Mouse (Mus musculus) testis, adult 2 months (tissue): ENCODE results near the gene Pts. TPM values are rescaled to one million over a fixed set of nuclear protein-coding genes. Genes with fewer than 3 reads are reported as not detected.

Source experiments
- H3K27ac ChIP-seq: fragments of 200-500 bp; 2 replicates; pipeline ENCODE4 v1.5.1; 2012; ENCODE audit warnings: low read depth, low read length; ENCODE audit not compliant: control insufficient read depth, insufficient read depth
- H3K27me3 ChIP-seq: fragments of 200-500 bp; 2 replicates; pipeline ENCODE4 v1.6.1; 2012; ENCODE audit warnings: mild to moderate bottlenecking, low read length, moderate library complexity; ENCODE audit not compliant: control insufficient read depth, insufficient read depth
- H3K36me3 ChIP-seq: fragments of 200-500 bp; 2 replicates; pipeline ENCODE4 v1.6.1; 2012; ENCODE audit warnings: mild to moderate bottlenecking, low read length; ENCODE audit not compliant: control insufficient read depth, insufficient read depth
- H3K4me1 ChIP-seq: fragments of 200-500 bp; 2 replicates; pipeline ENCODE4 v1.6.1; 2012; ENCODE audit warnings: low read length; ENCODE audit not compliant: control insufficient read depth, insufficient read depth
- H3K4me3 ChIP-seq: fragments of 200-500 bp; 2 replicates; pipeline ENCODE4 v1.5.1; 2012; ENCODE audit warnings: low read depth, mild to moderate bottlenecking, low read length, moderate library complexity, mixed read lengths; ENCODE audit not compliant: control insufficient read depth
- CTCF ChIP-seq: fragments of 200-500 bp; IDR thresholded peaks from 2 replicates; pipeline ENCODE4 v1.5.1; 2012; ENCODE audit warnings: low read depth, mild to moderate bottlenecking, inconsistent platforms, low read length, moderate library complexity; ENCODE audit not compliant: control insufficient read depth, insufficient read depth, insufficient replicate concordance
- POLR2A ChIP-seq: fragments of 200-500 bp; IDR thresholded peaks from 2 replicates; pipeline ENCODE4 v1.6.1; 2012; ENCODE audit warnings: low read depth, mild to moderate bottlenecking, inconsistent platforms, low read length, moderate library complexity; ENCODE audit not compliant: control insufficient read depth
- polyA plus RNA-seq: library from polyadenylated mRNA; depleted of rRNA; stranded (reverse); fragments of >200 nt; gene quantifications from 2 replicates; pipeline ENCODE4 v1.2.3, GENCODE M21; 2012

Gene Pts
- polyA plus RNA-seq, 1 experiment = 10.7 TPM

GRCm38 (mm10) chr9:50496546-50496945 lies 32.0 kb downstream of the Pts start:
- TF ChIP-seq CTCF (no peak), POLR2A (no peak)
- Histone ChIP-seq H3K4me3 (no peak overlapping the region), H3K27me3 (no peaks in the 10 kb centered on the region), H3K4me1 (peaks cover 2% of the 10 kb centered on the region), H3K27ac (no peak overlapping the region), H3K36me3 (no peaks in the 10 kb centered on the region)

GRCm38 (mm10) chr9:50496151-50496505 lies 32.4 kb downstream of the Pts start:
- no peaks in the 10 kb centered on the region for H3K27me3 ChIP-seq
- H3K27ac ChIP-seq = no peak overlapping the region
- peaks cover 2% of the 10 kb centered on the region for H3K4me1 ChIP-seq
- H3K4me3 ChIP-seq = no peak overlapping the region
- TF ChIP-seq CTCF (no peak), POLR2A (no peak)
- H3K36me3 ChIP-seq = no peaks in the 10 kb centered on the region

- Histone ChIP-seq H3K27me3 (no peaks in the 10 kb centered on the region), H3K4me3 (no peak overlapping the region), H3K36me3 (no peaks in the 10 kb centered on the region), H3K27ac (no peak overlapping the region), H3K4me1 (peaks cover 2% of the 10 kb centered on the region)
- TF ChIP-seq POLR2A (no peak), CTCF (no peak)
These were observed 32.9 kb downstream of the Pts start for GRCm38 (mm10) chr9:50495405-50496150.

- Histone ChIP-seq H3K36me3 (no peaks in the 10 kb centered on the region), H3K27me3 (no peaks in the 10 kb centered on the region), H3K4me3 (no peak within 1 kb of the TSS), H3K27ac (no peak within 1 kb of the TSS), H3K4me1 (no peaks in the 10 kb centered on the region)
- TF ChIP-seq POLR2A (no peak), CTCF (no peak)
These were observed 34.2 kb downstream of the Pts start, which contains the start of gene Plet1 for GRCm38 (mm10) chr9:50494311-50494710. Gene Plet1 (plus strand): TSS chr9:50494525.

GRCm38 (mm10) chr9:50493777-50494176 lies 34.7 kb downstream of the Pts start:
- Histone ChIP-seq H3K27ac (no peak overlapping the region), H3K4me1 (no peaks in the 10 kb centered on the region), H3K4me3 (no peak overlapping the region), H3K36me3 (no peaks in the 10 kb centered on the region), H3K27me3 (no peaks in the 10 kb centered on the region)
- TF ChIP-seq CTCF (no peak), POLR2A (no peak)

- Histone ChIP-seq H3K27me3 (no peaks in the 10 kb centered on the region), H3K4me1 (no peaks in the 10 kb centered on the region), H3K4me3 (no peak overlapping the region), H3K27ac (no peak overlapping the region), H3K36me3 (no peaks in the 10 kb centered on the region)
- no peak for TF ChIP-seq POLR2A
- no peak for TF ChIP-seq CTCF
These were observed 36.9 kb downstream of the Pts start for GRCm38 (mm10) chr9:50491531-50492045.

- H3K36me3 ChIP-seq = no peaks in the 10 kb centered on the region
- H3K4me3 ChIP-seq = no peak overlapping the region
- TF ChIP-seq CTCF (no peak), POLR2A (no peak)
- H3K27me3 ChIP-seq = no peaks in the 10 kb centered on the region
- H3K27ac ChIP-seq = no peak overlapping the region
- H3K4me1 ChIP-seq = no peaks in the 10 kb centered on the region
These were observed 37.7 kb downstream of the Pts start for GRCm38 (mm10) chr9:50490836-50491235.

GRCm38 (mm10) chr9:50485521-50485920 lies 43.0 kb downstream of the Pts start:
- Histone ChIP-seq H3K27me3 (no peaks in the 10 kb centered on the region), H3K36me3 (no peaks in the 10 kb centered on the region), H3K4me3 (peak overlapping the region; percentile 37), H3K4me1 (peaks cover 3% of the 10 kb centered on the region), H3K27ac (no peak overlapping the region)
- TF ChIP-seq POLR2A (no peak), CTCF (no peak)
